Mouse (Mus musculus): ENCODE data around the gene Recql5.

Recql5 gene

DNA sequence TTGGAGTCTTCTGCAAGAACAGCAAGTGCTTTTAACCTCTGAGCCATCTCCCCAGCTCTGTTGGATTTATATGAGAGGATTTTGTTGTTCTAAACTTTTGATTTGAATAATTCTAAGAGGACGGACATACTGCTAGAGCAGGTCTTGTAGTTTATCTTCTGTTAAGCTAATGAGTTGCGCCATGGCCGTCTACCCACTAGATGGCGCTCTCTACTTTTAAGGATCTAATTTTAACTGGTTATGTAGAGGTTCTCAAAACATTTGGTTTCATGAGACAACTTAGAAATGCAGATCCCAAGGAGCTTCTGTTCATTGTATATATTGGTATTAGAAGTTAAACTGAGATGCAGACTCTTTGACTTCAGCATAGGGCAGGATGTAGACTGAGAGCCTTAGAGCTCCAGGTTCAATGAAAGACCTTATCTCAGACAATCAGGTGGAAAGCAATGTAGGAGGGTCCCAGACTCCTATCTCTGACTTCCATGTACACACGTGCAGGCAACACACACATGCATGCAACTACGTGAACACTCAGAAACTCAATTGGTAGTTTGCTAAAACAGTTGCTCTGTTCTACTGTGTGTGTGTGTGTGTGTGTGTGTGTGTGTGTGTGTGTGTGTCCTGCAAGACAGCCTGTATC lies 6.5 kb upstream of the Recql5 start:
- 28% methylated on average over 6 of the region's 6 CpGs for WGBS

DNA sequence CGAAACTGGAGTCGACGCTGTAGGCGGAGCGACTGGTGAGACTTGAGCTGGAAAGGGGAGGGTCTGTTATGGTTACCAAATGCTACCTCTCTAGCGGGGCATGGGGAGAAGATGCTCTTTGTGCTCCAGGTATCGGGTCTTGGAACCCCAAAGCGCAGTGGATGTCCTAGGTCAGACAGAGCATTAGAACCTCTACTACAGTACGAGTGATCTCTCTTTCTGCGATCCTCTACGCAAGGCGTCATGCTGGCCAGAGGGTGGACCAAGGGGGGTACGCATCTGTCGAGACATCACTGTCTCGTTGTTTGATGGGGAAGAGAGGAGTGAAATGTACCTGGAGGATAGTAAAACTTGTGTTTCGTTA lies 452 bp upstream of the Recql5 start:
- under 1% methylated on average over 16 of the region's 16 CpGs for WGBS

- WGBS = 62% methylated on average over 3 of the region's 3 CpGs
Measured at GRCm38 (mm10) chr11:115931235-115931634, 2.0 kb downstream of the Recql5 start.

DNA sequence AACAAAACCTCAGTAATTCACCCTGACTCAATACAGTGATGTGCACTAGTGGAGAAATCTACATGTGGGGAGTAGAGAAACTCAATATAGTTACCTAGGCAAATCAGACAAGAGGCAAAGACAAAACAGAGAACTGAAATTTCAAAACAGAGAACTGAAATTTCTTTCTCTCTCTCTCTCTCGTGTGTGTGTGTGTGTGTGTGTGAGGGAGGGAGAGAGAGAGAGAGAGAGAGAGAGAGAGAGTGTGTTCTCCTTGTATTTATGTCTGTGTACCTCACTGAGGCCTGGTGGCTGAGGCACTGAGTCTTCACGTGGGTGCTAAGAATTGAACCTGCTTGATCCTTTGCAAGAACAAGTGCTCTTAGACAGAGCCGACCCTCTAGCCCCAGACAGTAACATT lies 3.5 kb downstream of the Recql5 start:
- 67% methylated on average over 3 of the region's 3 CpGs for WGBS

DNA sequence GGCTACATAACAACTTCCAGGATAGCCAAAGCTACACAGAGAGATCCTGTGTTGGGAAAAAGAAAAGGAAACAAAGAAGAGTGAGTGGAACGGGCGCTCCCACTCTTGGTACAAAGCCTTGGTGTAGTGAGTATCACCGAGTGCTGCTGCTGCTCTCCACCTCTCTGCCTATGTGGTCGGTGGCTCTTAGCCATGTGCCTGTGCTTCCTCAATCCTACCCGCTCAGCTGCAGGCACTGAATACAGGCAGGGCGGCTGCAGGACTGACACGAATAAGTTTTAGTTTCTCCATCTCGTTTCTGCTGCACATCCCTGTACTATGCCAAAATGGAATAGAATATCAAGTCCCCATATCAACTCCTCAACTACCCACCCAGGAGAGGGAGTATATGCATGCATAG lies 4.2 kb downstream of the Recql5 start:
- 85% methylated on average over 8 of the region's 8 CpGs for WGBS

DNA sequence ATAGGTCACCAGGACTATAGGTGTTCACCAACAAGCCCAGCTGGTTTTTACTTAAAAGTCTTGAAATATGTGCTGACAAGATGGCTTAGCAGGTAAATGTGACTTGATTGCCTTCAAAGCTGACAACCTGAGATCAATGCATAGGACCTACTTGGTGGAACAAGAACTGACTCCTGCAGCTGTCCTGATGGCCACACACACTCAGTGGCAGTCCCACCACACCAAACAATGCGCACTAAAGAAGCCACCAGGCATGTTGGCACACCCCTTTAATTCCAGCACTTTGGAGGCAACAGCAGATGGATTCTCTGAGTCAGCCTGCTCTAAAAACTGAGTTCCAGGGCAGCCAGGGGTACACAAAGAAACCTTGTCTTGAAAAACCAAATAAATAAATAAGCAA lies 11.3 kb downstream of the Recql5 start:
- 64% methylated on average over 1 of the region's 1 CpGs for WGBS

DNA sequence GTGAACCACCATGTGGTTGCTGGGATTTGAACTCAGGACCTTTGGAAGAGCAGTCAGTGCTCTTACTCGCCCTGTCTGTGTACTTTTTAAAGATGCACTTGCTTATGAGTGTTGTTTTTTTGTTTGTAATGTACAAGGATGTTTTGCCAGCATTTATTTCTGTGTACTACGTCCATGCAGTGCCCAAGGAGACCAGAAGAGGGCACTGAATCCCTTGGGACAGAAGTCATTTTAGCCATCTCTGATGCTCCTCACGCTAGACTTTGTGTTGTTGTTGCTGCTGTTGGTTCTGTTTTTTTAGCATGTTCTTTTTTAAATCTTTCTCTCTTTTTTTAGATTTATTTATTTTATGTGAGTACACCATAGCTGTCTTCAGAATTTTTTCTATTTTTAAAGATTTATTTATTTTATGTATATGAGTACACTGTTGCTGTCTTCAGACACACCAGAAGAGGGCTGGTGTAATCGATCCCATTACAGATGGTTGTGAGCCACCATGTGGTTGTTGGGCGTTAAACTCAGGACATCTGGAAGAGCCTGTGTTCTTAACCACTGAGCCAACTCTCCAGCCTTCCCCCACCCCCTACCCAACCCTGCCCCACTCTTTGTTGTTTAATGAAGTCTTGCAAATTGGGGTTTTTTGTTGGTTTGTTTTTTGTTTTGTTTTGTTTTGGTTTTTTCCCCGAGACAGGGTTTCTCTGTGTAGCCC lies 13.0 kb downstream of the Recql5 start:
- 27% methylated on average over 6 of the region's 6 CpGs for WGBS

GRCm38 (mm10) chr11:115919073-115919472 lies 14.2 kb downstream of the Recql5 start:
- WGBS = 97% methylated on average over 5 of the region's 5 CpGs

- 95% methylated on average over 5 of the region's 5 CpGs for WGBS
Measured at GRCm38 (mm10) chr11:115918637-115919036, 14.6 kb downstream of the Recql5 start.

DNA sequence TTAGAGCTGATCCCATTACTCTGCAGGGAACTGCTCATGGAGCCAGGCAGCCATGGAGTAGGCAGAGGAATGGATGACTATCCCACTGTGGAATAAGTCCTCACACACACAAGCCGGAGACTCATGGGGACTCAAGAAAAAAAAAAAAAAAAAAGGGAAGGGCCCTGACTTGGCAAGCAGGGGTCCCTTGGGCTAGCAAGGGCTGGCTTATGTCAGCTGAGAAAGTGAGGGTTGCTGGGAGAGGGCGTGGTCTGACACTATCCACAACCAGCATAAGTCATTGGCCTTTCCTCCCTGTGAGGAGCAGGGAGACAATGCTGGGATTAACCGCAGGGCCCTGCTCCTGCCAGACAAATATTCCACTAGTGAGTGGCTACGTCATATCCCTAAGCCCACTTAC lies 16.7 kb downstream of the Recql5 start:
- WGBS = 95% methylated on average over 4 of the region's 4 CpGs

GRCm38 (mm10) chr11:115911632-115912376 lies 21.5 kb downstream of the Recql5 start, which contains the start of gene Smim6:
Gene Smim6 (plus strand): TSS chr11:115912017.
- WGBS = 90% methylated on average over 11 of the region's 11 CpGs

DNA sequence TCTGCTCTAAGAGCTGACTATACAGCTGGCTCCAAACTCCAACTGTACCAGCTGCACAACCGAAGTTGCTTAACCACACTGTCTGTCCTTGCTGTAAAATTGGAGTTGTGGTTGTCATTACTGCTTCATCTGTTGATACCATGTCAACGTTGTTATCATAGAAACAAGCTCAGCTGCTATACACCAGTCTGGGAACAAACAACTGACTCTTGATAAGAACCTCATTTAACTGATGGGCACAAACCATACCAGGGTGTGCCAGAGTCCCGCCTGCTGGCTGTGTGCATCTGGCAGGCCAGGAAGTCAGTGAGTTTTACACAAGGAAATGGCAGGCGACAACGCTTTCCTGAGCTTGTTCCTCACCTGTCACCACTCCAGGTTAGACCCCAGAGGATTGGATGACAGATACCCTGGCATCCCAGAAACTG lies 22.1 kb downstream of the Recql5 start:
- 85% methylated on average over 5 of the region's 5 CpGs for WGBS

DNA sequence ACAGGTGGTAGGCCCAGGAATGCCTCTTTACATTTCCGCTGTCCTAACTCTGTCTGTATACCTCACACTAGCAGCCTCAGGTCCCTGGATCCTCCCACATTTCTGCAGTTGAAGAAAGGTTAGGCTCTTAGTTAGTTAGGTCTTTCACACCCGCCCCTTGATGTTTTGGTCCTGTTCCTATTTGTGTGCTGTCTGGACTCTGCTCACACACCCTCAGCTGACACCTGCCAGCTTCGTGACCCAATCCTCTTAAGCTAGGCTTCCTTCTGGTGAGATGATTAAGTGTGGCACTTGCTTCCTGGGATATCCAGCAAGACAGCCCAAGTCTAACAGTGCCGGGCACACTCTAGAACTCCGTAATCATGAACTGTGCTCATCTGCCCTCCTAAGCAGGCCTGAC lies 26.8 kb downstream of the Recql5 start:
- 93% methylated on average over 5 of the region's 5 CpGs for WGBS

GRCm38 (mm10) chr11:115906116-115906515 lies 27.2 kb downstream of the Recql5 start:
- 90% methylated on average over 3 of the region's 3 CpGs for WGBS

- WGBS = 65% methylated on average over 16 of the region's 16 CpGs
Measured at GRCm38 (mm10) chr11:115904956-115905790, 28.1 kb downstream of the Recql5 start.

- 86% methylated on average over 8 of the region's 8 CpGs for WGBS
Measured at GRCm38 (mm10) chr11:115904231-115904955, 28.9 kb downstream of the Recql5 start.

- WGBS = 72% methylated on average over 11 of the region's 11 CpGs
Measured at GRCm38 (mm10) chr11:115903384-115904230, 29.7 kb downstream of the Recql5 start.

GRCm38 (mm10) chr11:115902831-115903230 lies 30.4 kb downstream of the Recql5 start:
- WGBS = 83% methylated on average over 1 of the region's 1 CpGs

DNA sequence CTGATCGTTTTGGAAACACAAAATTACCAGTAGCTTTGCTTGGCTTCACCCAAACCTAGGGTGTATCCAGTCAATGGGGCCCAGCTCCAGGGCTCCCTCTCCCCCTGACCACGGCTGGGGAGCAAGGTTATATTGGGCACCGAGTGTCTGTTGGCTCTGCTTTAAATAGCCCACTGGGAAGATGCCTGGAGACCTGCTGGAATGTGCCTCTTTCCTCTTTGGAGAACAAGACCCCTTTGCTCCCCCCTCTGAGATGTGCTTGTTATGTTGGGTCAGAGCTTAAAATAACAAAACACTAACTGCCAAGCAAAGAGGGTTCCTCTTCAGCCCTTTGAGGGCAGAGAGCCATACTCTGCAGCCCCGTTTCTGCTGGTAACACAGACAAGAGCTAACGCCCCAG lies 31.1 kb downstream of the Recql5 start:
- 69% methylated on average over 5 of the region's 5 CpGs for WGBS
